Mouse (Mus musculus) natural killer cell, adult 2 months (primary cell): ENCODE measurements at regions not wholly inside any gene's neighbourhood (a gene's known extent, or its start where the extent isn't known, plus 50 kb on each side); places are given as distances from the start of the nearest gene placed in this dataset.
"Not testable (repeated sequence)": the region's sequence is repeated elsewhere in the genome, so short reads cannot be mapped to it uniquely, and the experiment has no call there.

Experiments
- DNase-seq, 2 experiments: peaks; one replicate each; pipeline ENCODE4 v3.0.0; 2022; ENCODE audit warnings: low spot score in 2 of 2

DNA sequence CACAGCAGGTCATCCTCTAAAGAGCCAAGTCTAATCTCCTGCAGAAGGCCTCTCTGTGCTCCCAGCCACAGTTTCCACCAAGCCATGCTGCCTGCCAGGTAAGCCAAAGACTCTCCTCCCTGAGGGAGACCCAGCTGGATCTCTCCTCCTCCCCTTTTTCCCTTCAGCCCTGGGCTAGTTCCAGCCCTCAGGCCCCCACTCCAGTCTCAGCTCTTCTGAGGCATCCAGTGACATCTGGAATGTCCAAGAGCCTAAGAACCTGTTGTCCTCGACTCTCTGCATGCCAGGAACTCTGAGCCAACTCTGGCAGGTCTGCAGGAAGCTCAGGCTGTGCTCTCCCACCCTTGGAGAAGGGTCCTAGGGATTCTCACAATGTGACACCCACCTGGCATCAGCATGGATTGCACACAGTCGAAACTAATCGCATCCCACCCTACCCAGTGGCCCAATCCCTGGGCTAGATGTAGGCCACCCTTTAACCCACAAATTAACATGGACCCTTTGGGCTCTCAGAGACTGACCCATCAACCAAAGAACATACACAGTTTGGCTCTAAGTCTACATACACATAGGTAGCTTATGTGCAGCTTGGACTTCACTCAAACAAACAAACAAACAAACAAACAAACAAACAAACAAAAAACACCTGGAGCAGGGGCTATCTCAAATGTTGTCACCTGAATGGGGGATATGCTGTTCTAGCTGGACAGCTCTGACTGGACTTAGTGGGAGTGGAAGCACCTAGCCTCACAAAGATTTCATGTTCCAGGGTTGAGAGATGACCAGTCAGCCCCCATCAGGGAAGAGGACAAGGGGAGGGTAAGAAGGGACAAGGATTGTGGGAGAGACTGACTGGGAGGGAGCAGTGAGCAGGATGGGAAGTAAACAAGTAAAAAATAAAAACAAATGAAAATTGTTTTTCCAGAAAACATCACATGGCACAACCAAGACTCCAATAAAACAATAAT is 57.9 kb upstream of the Zfp709 start:
- DNase-seq = not testable (repeated sequence)

DNA sequence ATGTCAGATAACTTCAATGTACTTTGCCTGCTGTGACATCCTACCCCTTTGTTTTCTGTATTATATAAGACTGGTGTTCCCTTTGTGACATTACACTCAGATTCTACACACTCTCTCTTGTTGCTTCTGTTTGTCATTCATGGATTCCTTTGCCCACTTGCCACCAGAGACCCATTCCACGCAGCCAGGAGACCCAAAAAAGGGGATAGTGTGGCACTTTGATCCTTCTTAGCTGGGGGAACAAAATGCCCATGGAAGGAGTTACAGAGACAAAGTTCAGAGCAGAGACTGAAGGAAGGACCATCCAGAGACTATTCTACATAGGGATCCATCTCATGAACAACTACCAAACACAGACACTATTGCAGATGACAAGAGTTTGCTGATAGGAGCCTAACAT is 59.1 kb upstream of the Zfp709 start:
- not testable (repeated sequence) for DNase-seq

DNA sequence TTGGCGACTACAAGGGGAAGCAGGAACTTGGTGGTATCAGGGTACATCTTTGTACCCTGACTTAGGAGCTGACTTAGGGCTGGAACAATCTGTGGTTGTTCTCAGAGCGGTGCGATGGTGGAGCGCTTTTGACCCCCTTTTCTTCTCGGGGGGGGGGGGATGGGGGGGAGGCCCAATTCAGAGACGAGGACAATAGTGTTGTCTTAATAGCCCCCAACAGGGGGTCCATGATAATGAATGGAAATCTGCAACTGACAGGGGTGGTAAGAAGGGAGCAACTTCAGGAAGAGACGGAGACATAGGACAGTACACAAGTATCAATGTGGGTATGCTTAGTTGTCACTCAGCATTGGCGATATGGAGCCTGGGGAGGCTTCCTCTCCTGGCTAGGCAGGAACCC is 61.9 kb upstream of the Zfp709 start:
- not testable (repeated sequence) for DNase-seq

DNA sequence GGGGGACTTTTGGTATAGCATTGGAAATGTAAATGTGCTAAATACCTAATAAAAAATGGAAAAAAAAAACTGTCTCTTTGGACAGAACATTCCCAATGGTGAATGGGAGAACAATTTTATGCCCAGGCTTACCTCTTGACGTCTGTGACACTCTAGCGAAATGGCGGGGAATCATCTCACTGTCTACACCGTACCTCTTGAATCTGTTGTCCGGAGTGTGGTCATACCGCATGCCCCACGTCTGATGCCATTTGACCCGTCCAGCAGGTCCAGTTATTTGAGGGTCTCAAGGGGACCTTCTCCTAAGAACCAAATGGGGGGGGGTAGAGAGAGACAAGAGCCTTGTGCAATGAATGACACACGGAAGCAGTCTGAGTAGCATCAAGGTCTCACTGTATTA is 62.4 kb upstream of the Zfp709 start:
- not testable (repeated sequence) for DNase-seq

DNA sequence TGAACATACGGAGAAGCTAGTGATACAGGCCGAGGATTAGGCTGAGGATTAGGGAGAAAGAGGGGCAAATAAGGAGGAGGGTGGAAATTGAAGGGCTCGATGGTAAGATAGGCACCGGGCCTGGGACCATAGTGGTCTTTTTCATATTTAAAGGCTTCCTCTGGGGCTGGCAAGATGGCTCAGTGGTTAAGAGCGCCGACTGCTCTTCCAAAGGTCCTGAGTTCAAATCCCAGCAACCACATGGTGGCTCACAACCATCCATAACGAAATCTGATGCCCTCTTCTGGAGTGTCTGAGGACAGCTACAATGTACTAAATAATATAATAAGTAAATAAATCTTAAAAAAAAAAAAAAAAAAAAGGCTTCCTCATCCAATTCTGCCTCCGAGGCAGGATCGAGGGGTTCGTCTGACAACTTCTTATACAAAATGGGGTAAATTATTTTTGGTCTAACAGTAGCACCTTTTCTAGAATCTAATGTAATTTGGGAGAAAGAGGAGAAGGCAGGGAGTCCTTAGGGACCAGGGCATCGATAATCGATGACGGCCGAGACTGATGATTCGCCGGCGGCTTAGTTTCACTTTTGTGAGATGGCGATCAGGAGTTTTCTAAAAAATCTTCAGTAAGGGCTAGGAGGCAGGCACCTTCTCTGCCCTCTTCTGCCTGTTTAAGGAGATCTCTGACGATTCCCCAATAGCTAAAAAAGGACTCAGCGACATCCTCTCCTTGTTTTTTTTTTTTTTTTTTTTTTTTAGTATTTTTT is 65.4 kb upstream of the Zfp709 start:
- not testable (repeated sequence) for DNase-seq

DNA sequence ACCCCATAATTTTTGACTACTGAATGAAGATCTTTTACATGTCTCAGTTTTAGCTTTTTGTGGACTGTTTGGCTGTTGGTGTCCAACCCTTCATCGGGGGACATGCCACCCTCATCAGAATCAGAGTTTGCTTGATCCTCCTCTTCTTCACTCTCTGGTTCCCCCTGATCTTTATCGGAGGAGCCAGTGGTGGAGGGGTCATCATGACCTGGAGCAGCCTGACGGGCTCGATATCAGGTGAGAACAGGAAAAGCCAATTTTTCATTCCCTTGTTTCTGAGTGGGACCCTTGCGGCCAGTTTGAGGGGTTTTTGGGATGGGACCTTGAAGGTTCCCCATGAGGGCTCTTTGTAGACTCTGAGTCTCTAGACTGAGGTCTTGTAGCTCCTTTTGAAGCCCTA is 66.0 kb upstream of the Zfp709 start:
- not testable (repeated sequence) for DNase-seq

DNA sequence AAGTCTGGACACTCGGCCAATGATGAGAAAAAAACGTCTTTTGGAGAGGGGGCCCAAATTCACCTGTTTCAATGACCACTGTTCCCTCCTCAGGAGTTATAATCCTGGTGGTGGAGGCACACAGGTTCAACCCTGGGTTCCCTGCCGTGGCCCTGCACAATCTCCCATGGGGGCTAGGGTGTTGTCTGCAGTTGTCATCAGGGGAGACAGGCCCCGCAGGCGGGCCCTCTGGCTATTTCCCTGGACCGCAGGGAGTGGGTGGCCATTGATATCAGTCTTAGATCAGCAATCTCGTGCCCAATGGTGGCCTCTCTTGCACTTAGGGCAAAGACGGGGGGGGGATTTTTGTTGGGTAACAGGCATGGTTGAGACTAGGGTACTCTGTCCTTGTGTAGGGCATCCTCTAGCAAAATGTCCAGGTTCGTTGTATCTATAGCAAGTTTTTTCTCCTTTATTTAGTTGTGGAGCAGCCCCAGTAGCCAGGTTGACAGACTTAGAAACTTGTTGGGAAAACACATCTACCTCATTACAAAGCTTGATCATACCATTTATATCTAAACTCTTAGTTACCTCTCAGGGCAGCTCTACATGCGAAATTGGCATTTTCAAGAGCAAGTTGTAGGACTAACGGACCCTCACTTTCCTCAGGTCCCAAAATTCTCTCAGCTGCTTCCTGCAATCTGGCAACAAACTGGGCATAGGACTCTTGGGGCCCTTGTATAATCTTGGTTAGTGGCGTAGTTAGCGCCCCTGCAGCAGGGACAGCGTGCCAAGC is 66.9 kb upstream of the Zfp709 start:
- DNase-seq = not testable (repeated sequence)

DNA sequence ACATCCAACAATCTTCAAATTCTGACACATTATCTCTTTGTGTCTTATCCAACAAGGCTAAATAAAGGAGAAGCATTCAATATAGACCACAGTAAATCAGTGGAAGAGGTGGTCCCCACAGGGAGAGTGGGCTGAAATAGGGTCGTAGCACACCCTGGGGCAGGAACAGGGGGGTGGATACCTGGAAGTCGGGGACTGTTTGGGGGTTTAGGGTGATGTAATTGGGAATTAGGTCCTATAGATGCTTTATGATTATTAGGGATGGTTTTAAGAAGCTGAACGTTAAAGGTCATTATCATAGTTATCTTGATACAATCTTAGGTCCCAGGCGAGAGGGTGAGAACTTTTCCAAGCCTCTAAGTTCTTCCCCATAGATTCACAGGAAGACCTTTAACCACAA is 67.9 kb upstream of the Zfp709 start:
- not testable (repeated sequence) for DNase-seq

DNA sequence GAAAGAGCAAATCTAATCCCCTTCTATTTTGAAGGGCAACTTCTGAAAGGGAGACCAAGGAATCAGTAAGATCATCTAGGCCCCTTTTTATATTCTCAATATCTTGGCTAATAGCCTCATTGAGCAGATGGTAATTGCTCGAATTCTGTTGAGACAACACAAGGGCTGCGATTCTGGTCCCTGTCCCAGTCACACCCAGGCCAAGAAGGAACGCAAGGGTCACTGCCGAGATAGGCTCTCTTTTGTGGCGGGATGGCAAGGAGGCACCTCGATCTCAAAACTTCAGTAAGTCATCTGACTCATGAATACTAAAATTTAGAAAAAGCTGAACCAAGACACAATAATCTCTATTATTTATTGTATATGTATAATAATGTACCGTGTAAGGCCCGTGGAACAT is 68.6 kb upstream of the Zfp709 start:
- not testable (repeated sequence) for DNase-seq

DNA sequence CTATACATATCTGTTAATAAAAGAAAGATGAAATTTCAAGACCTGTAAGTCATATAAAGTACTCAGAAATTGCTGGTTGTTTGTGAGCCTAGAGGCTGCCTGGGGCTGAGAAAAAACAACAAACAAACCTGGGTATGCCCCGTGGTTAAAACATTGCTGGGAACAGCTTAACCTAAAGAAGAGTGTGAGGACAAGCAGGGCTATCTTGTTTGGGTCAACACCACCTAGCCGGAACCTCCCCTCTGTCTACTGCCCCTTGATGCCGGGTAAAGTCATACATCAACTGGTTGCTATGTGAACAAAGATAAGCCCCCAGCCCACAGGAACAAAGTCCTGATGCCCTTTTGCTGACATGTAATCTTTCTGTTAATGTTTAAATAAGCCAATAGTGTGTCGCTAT is 74.0 kb upstream of the Zfp709 start:
- not testable (repeated sequence) for DNase-seq

DNA sequence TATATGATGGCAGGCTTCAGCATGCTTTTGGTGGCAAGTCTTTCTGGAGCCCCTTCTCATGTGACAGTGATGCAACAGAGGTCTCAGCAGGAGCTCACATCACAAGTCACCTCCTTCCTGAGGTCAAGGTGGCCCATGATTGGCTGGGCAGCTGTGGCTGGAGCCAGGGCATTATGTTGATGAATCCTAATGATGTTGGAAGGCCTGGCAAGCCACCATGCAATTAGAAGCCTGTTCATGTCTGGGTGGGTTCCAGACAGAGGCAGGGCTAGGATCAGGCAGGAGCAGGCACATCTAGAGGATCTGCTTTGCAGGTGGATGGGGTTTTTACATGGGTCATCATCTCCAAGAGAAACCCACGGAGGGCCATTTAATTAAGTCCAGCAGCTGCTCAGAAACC is 77.2 kb upstream of the Zfp709 start:
- peak in 1 of 2 experiments; percentile 2 for DNase-seq

DNA sequence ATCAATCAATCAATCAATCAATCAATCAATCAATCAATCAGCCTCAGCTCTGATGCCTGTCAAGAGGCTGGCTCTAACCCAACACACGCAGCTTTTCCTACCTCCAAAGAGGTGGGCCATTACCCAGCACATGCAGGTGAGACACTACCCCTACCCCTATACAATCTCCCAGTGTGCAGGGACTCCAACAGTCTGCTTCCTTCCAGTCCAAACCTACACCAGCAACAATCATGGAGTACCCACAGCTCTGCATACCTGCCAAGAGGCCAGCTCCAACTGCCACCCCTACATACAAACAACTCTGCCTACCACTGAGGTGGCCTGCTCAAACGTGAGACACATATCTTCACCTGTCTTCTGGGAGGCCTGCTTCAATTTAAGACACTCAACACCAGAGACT is 76.7 kb upstream of the Fcho1 start:
- DNase-seq = peak in 1 of 2 experiments; percentile 5

DNA sequence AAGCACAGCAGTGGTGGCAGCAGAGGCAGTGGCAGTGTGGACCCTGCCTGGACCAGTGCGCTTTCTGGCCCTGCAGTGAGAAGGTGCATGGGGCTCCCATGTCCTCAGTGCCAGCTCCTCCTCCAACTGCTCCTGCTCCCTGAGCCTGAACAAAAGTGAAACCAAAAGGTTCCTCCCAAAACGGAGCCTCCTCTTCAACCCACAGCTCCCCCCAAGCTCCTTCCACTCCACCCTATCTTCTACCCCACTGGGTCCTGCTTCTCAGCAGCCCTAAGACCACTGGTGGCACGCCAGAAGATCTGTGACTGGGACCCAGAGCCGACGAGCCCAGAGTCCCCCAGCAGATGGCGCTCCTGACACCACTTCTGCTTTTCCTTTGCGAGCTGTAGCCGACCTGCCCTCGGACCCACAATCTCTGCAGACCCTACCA is 63.5 kb upstream of the Fcho1 start:
- peak in 1 of 2 experiments; percentile 17 for DNase-seq

DNA sequence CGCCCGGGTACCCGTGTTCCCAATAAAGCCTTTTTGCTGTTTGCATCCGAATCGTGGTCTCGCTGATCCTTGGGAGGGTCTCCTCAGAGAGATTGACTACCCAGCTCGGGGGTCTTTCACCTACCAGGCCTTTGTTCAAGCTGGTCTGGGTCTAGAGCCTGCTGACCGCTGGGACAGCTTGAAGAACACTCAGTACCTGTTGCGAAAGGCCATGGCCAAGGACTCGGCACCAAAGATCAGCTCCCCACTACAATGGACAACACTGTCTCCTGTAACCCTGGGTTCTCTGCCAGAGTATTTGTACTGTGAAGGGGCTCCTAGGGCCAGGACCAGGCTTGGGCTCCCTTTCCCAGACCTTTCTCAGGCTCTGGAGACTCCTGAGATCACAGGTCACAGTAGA is 55.1 kb upstream of the Fcho1 start:
- DNase-seq = not testable (repeated sequence)

DNA sequence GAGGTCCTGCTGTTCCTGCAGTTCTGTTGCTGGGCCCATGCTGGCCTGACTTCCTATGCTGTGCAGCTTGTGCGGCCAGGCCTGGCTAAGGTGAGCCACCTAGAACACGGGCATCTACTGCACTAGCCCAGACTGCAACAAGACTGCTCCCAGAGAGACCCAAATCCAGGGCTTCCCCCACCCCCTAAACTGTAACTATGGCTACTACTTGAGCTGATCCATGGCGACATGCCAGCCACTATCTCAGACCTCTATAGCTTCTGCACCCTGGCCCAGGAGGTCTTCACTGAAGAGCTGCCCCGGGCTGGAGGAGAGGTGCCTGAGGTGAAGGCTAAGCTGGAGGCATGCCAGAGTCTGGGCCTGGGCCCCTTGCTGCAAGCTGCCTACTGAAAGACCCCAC is 54.3 kb upstream of the Fcho1 start:
- DNase-seq = peak in 1 of 2 experiments; percentile 17

DNA sequence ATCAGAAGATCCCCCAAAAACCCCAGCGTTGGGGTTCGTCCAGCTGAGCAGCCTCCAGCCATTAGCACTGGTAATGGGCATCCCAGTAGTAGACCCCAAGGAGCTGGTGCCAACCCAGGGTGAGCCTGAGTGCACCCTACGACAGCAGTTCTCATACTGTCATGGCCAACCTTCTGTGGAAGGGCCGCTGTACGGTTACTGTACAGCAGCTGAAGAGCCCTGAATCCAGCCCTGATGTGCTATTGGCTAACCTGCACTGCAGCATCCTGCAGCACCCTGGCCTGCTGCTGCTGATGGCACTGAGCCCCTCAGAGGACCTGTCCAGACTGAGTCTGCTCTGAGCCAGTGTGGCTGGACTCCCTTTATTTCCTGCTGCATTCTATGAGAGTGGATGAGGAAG is 53.9 kb upstream of the Fcho1 start:
- not testable (repeated sequence) for DNase-seq

DNA sequence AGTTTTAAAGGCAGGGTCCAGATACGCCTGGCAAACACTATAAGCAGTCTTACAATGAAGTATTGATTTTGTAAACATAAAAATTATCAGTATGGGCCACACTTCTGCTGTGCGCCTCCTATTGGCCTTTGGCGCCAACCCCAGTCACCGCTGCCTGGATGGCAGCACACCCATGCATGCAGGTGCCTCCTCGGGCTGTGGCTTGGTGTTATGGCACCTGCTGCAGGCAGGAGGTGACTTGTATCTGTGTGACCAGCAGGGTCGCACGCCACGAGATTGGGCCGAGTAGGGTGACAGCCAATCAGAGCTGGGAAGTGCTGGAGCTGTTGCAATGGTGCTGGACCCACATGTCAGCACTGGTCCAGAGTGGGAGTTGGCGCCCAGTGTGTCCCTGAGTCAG is 53.4 kb upstream of the Fcho1 start:
- no peak for DNase-seq
